Mouse (Mus musculus) left cerebral cortex, adult 9 months (tissue): Measurements from ENCODE around the gene Gadd45b.

Experiments used
- DNase-seq, 2 experiments: peaks; one replicate each; pipeline ENCODE4 v3.0.0; 2022; ENCODE audit warnings: low spot score in 2 of 2

The Gadd45b gene

DNA sequence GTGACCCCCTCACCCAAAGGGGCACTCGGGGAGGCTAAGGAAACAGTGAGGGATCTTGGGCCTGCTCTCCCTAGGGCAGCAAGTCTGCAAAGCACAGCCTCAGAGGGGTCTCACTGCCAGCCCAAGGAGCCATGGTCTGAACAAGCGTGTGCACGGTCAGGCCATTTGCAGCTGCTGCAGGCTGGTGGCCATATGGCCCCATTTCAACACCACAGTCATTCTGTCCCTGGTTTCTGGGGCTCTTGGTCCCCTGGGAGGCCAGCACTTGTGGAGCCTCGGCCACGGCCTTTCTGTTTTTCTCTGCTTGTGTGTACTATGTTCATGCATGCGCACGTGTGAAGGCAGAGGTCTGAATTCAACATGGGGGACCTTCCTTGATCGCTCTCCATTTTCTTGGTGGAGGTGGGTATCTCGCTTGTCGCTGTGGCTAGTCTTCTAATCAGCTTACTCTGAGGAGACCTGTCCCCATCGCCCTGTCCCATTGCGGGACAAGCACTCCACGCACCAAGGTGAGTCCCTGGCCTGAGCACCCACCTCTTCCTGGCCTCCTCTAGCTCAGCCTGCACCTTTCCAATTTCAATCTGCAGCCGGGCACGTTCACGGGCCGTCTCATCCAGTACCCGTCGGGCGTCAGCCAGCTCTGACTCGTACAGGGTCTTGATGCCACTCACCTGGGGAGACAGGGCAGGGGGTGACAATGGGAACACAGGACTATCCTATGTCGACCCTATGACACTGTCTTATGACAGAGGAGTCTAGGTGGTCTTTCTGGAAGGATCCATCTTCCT lies 20.3 kb upstream of the Gadd45b start:
- no peak for DNase-seq

DNA sequence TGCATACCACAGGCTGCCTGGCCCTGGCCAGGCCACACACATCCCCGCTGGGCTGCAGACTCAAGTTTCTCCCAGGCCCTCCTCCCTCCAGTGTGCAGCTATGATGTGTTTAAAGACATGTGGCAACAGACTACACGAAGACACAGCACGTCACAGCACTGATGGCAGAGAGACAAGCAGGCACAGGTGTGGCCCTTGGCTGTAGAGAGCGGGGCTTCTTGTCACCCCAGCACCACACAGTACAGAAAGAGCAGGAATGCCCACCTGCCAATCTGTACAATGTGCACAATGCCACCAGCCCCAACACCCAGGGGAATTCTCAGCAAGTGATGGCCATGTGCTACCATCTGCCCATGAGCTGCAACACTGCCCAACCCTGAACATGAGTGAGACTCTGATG lies 18.5 kb upstream of the Gadd45b start:
- DNase-seq: no peak

DNA sequence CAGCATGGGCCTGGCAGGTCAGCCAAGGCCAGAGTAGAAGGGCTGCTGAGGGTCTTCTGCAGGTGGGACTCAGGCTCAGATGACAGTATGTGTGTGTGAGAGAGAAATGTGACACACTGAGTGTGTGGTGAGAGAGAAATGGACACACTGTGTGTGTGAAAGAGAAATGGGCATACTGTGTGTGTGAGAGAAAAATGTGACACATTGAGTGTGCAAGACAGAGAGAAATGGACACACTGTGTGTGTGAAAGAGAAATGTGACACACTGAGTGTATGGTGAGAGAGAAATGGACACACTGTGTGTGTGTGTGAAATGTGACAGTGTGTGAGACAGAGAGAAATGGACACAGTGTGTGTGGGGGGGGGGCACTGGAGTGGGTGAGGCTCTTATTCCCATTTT lies 18.0 kb upstream of the Gadd45b start:
- DNase-seq: no peak

DNA sequence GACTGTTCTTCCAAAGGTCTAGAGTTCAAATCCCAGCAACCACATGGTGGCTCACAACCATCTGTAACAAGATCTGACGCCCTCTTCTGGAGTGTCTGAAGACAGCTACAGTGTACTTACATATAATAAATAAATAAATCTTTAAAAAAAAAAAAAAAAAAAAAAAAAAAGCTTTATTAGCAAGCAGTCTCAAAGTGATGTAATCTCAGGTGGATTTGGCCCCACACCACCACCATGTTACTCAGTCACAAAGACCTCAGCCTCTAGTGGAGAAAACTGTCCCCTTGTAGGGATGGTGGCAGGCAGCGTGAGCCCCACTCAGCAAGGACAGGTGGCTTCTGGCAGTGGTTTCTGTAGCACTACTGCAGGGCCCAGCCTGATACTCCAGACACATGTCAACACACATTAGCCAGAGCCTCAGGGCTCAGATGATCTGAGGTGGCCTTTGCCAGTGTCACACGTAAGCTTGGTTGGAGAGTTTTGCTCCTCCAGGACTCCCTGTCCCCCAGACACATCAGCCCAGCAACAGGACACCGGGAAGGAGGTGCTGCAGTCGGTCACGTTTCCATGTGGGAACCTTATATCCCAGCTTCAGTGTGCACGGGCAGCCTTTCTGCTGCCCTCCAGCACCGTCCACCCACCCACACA lies 16.4 kb upstream of the Gadd45b start:
- no peak for DNase-seq

DNA sequence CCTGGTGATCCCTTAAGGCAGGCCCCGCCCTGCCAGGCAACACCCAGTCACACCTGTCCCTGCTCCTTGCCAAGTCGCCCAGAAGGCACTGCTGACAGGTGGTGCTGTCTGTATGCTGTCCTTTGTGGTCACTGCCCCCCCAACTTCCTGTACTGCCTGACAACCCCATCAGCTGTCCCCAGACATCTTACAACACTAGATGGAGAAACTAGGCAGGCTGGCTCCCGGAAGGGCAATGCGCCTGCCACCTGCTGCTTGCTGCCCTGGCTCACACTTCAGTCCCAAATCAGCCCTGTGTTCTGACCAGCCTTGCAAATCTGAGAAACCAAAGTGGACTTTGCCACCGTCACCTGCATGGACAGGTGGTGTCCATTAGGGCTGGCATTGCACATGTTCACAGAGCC lies 15.6 kb upstream of the Gadd45b start:
- DNase-seq: no peak

DNA sequence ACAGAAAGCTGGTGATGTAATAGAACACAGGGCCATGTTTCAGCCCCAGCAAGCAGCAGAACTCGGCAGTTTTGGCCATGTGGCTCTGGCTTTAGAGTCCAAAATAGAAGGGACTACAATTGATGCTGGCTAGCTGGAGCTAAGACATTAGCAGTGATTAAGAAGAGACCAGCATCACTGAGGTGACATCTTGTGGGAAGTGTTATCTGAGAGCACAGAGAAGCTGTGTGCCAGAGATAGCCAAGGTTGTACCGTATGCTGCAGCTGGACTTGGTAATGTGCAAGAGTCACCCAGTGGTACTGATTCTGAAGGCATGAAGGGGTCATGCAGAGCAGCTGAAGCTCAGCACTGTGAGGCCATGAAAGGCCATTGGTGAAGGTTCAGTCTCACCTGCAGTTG lies 14.6 kb upstream of the Gadd45b start:
- no peak for DNase-seq

DNA sequence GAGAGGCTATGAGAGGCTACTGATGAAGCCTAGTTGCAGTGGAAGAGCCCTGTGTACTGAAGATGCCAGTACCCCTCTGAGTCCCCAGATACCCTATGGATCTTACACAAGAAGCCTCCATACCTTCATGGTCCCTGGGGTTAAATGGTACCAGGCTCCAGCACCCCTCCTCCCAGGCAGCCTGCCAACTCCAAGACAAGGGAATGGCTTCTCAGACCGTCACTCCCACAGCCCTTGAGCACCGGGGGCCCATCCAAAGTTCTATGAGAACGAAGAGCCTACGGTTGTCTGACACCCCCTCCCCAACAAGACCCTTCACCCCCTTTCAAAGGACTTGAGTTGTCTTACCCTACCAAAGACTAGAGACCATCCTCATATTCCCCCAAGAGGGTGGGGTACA lies 14.1 kb upstream of the Gadd45b start:
- DNase-seq: no peak

DNA sequence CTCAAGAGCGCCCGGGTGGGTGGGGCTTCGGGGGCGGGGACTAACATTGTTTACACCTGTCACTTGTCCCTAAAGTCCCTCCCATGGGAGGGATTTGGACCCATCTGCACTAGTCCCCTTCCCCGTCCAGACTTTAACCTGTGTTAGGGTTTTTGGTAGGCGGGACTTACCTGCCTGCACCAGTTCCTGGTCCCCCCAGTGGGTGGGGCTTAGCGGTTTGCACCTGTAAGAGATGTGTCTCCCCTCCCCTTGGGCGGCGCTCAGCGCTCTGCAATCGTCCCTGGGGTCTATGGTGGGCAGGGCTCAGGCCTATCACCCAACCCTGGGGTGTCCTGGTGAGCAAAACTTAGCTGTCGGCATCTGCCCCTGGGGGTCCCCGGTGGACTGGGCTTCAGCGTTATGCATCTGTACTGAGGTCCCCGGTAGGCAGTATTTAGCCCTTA lies 12.5 kb upstream of the Gadd45b start:
- DNase-seq: no peak

DNA sequence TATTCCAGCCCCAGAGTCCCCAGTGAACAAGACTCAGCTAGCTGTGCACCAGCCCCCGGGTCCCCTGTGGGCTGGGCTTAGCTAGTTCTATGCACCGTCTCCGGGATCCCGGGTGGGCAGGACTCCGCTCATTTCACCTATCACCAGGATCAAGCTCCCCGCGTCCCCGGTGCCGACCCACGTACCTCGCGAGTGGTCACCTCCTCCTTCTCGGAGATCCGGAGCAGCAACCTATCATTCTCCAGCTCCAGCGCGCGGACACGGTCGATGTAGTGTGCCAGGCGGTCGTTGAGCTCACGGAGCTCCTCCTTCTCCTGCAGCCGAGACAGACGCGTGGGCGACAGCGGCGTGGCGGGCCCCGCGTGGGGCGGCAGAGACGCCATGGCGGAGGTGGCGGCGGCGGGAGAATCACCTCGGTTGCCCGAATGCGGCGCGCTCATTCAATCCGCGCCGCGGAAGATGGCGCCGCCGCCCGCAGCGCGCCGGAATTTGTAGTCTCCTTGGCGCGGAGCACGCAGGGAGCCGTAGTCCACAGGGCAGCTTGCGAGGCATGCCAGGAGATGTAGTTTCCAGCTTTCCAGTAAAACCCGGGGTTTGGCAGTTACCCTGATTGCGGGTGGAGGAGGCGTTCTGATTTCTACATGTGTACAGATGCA lies 12.0 kb upstream of the Gadd45b start, which contains the start of gene Lmnb2:
Lmnb2 (minus strand) TSS at position 467 of the 656 bp plus-strand sequence.
- DNase-seq: peak; percentile 70 to 85

DNA sequence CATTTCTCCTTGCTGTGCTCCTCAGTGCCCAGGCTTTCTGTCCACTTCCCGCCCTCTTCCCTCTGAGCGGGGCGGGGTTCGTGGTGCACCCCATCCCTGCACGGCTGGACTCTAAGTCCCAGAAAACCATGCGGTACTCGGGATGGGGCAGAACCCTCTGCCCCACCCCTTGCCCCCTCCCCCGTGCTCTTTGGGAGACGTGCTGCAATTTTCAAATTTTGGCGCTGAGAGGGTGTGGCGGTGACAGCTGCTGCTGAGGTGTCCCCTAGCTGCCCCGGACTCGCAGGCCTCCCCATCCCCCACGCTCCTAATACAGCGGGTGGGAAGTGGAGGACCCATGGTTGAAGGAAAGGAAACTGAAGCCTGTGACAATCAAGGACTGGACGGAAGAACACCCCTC lies 8.0 kb upstream of the Gadd45b start:
- DNase-seq: no peak

DNA sequence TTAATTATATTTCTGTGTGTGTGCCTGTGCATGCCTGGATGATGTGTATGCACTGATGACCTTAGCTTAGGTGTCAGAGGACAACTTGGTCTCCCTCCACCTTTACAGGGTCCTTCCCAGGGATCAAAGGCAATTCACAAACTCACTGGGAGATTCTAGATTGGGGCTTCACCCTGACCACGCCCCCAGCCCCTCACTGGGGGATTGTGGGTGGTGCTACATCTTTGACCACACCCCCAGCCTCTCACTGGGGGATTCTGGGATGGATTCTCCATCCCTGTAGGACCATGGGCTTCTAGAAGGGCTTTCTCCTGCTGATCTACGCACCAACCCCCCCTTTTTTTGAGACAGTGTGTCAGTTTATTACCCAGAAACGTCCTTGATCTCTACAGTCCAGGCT lies 4.4 kb upstream of the Gadd45b start:
- DNase-seq: no peak

DNA sequence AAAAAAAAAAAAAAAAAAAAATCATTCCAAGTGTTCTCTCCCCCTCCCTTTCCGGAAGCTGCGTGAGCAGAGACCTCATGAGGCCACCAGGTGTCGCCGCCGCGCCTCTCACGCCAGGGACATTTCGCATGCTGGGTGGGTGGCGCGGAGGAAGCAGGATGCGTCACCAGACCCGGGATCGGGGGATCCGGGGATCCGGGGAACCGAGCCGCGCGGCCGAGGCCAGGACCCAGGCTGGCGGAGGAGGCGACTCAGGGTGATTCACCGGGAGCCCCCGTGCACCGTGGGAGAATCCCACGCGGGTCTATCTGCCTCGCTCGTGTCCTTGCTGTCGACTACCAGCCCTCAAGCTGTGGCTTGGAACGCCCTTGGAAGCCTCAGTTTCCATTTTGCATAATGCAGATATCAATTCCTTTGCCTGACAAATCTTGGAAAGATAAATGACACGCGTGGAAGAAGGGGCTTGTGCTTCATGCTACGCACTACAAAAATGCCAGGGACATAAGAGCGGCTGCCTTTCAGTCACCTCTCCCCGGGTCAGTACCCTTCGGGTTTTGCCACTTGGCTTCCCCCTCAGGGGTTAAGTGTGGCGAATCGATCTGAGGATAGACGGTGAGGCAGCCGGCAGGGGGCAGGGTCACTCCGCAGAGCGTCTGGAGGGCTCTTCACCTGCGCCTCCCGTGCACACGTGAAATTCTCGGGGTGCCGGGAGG lies 1.1 kb upstream of the Gadd45b start:
- DNase-seq: peak; percentile 77 to 93

DNA sequence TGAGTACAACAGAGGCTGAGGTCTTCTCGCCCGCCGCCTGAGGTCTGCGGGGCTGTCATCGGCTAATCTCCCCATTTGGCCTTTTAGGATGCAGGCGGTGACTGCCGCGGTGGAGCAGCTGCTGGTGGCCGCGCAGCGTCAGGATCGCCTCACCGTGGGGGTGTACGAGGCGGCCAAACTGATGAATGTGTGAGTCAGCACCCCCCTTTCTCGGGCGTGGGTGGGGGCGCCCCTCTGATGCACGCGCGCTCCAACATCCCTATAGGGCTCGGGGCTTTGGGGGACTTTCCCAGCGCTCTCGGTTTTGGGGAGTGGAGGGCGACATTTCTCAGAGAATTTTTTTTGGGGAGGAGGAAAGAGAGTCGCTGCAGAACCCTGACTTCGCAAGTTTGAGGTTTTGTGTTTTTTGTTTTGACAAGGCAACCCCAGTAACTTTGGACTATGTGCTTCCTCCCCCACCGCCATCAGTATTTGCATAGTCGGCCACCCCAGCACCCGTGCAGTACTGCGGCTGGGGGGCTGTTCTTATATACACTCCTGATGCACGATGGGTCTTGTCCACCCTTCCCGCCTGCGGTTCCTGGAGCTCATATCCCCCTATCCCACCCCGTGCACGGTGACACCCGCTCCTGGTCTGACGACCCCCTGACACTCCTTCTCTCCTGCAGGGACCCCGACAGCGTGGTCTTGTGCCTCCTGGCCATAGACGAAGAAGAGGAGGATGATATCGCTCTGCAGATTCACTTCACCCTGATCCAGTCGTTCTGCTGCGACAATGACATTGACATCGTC lies 684 bp downstream of the Gadd45b start:
- peak in 1 of 2 experiments; percentile 59 for DNase-seq

DNA sequence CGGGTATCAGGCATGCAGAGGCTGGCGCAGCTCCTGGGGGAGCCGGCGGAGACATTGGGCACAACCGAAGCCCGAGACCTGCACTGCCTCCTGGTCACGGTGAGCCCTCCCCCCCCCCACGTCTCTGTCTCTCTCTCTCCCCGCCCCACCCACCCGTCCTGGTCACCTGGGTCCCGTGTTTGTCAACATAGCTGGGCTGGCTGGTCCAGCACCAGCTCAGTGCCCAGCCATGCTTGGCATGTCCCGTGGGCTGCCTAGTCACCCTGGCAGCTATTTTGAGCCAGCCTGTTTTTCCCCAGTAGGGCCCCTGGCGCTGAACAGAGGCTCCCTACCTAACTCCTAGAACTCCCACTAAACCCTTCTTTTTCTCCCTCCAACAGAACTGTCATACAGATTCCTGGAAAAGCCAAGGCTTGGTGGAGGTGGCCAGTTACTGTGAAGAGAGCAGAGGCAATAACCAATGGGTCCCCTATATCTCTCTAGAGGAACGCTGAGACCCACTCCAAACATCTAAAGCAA lies 1.3 kb downstream of the Gadd45b start:
- DNase-seq: no peak

DNA sequence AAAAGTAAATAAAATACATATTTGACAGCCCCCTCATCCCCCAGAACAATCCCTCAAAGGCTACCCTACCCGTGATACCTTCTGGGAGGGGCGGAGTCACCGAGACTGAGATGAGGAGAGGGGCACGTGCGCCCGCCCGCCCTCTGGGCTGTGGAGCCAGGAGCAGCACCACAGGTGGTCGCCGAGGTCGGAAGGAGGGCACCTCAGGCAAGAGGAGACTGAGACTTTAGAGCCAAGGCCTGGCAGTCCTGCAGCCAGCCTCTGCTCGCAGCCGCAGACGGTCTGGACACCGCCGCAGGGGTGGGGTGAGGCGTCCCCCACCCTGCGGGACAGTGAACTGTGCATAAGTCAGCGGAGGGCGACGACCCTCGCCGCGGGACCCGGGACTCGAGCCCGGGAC lies 1.8 kb downstream of the Gadd45b start:
- DNase-seq: no peak

DNA sequence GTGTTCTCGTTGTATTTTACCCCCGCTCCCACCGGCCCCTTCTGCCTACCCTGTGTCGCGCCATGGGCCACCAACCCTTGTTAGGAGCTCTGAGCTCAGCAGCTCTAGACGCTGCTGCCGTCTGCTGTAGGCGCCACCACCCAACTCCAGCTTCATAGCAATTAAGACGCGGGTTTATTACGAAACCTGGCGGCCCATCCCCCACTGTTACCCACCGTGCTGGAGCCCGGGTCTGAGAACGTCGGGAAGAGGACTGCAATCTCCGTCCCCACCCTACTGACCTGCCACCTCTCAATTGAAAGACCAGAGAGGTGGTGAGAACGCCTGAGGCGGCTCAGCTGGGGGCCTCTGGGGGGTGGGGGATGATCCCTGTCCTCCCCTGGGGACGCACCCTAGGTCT lies 2.3 kb downstream of the Gadd45b start:
- no peak for DNase-seq

DNA sequence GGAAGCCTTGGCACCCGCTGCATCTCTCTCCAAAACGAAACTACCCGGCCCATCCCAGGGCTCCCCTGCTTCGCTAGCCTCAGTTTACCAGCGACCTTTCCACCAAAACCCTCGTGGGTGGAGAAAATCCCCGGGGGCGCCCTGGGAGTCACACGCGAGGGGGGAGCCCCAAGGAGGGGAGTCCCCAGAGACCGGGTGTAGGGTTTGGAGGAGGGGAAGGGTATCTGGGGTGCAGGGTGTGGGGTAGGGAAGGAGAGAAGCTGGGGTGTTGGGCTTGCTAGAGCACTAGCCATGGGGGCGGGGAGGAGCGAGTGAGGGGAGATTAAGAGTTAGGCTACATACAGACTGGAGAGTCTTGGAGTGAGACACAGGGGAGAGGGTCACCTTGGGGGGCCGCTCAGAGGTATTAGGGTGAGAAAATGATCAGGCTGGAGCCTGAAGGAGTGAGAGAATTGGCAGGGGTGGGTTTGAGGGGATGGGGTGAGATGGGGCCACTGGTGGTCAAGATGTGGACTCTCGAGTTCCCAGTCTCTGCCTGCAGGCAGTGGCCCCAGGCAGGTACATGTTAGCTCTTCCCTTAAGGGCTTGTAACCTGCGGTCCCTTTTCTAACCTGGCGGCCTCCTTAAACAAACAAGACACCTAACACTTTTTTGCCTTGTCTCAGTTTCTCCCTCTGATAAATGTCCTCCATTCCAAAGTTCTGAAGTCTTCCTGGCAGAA lies 3.0 kb downstream of the Gadd45b start:
- no peak for DNase-seq

DNA sequence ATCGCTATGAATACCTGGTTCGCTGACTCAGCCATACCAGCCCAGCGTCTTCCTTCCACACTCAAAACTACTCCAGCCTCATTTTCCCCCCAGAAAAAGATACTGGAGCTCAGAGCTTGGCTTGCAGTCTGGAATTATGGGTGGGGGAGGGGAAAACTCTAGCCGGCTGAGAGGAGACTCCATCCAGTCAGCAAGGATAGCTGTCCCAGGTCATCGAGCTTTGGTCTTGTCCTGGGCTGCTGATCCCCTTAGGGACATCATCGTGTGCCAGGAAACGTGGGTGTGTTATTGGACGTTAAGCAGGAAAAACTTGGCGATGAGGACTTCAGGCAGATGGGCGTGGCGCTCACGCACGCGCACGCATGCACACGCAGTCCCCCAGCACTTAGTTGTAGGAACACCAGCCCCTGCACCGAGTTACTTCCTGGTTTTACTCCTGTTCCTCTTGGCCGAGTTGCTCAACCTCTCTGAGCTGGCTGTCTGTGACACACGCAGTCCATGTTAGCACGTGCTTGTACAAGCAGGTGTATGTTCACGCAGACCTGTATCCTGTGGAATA lies 3.6 kb downstream of the Gadd45b start:
- no peak for DNase-seq

DNA sequence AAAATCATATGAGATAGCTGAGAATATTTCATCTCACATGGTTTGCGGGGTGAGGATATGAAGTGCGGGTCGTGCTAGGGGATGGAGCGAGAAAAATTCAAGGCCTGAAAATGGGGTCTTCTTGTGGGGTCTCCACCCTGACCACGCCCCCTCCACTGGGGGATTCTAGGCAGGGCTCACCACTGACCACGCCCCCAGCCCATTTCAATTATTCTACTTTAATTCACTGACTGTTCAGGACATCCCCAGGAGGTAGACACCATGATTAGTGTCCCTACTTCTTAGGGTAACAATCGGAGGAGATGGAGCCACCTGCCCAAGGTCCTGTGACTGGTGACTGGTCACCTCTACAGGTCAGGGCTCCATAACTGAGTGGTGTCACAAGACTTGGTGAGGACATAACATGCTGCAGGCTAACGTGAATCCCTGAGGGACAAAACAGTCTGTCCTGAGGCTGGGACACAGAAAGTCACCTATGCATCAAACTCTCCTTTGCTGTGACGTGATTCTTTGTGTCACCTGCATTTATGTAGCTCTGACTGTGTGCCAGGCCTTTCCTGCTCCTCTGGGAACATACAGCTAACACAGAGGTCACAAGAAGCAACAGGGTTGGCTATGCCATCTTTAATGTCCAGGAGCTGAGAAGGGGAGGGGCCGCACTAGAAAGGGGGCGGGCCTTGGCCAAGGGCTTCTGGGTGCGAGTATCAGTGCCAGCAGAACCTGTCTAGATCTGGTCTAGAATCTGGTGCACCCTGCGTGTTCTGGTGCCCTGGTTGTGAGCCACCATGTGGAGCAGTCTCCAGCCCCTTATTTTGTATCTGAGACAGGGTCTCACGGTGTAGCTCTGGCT lies 4.5 kb downstream of the Gadd45b start:
- DNase-seq: no peak
